Mouse (Mus musculus) leukemia stem cell, adult 10-12 weeks (primary cell): Measurements from ENCODE around the gene Dxo. TPM values are rescaled to one million over a fixed set of nuclear protein-coding genes. Genes with fewer than 3 reads are reported as not detected.

Experiments used
- polyA plus RNA-seq: library from polyadenylated mRNA; stranded (reverse); fragments of >175 nt; gene quantifications from 2 replicates; pipeline ENCODE4 v1.2.3, GENCODE M21; 2012; ENCODE audit warnings: low replicate concordance

The Dxo gene
- 50.7 and 116 TPM in 2 replicates for polyA plus RNA-seq

DNA sequence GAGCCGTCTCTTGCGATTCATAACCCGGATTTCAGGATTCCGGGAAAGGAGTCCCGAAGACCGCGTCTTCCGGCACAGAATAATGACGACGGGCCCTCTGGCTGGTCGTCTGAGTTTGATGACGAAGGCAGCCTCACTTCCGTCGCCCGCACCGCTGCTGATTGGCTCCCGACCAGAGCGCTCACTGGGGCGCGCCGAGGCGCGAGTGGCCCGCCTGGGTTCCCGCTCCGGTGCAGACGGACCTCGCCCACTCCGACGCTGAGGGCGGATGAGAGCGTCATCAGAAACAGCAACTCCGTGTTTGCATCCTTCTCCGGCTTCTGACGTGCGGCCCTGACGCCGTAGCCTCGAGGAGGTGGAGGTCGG is at the start of gene Dxo, which contains the start of gene Stk19:
Dxo (plus strand) TSS at position 164 of the 366 bp plus-strand sequence.
Stk19 (minus strand) TSS at position 90 of the 366 bp plus-strand sequence.

DNA sequence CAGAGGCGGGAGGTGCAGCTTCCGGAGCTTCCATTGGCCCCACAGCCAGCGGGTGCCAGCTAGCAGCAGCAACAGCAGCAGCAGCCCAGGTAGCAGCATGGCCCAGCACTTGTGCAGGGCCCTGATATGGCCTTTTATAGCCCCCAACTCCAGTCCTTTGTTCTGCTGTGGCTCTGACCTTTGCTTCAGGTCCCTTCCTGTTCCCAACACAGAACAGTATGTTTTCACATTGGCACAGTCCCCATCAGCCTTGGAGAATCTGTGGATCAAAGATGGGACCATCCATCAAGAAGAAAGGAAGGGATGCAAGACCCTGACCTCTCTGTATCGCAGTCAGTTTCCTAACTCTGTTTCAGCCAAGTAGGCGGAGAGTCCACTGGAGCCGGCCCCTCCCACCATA is 32.5 kb upstream of the Dxo start, which contains the start of gene Cyp21a1:
Cyp21a1 (minus strand) TSS at position 261 of the 400 bp plus-strand sequence.

DNA sequence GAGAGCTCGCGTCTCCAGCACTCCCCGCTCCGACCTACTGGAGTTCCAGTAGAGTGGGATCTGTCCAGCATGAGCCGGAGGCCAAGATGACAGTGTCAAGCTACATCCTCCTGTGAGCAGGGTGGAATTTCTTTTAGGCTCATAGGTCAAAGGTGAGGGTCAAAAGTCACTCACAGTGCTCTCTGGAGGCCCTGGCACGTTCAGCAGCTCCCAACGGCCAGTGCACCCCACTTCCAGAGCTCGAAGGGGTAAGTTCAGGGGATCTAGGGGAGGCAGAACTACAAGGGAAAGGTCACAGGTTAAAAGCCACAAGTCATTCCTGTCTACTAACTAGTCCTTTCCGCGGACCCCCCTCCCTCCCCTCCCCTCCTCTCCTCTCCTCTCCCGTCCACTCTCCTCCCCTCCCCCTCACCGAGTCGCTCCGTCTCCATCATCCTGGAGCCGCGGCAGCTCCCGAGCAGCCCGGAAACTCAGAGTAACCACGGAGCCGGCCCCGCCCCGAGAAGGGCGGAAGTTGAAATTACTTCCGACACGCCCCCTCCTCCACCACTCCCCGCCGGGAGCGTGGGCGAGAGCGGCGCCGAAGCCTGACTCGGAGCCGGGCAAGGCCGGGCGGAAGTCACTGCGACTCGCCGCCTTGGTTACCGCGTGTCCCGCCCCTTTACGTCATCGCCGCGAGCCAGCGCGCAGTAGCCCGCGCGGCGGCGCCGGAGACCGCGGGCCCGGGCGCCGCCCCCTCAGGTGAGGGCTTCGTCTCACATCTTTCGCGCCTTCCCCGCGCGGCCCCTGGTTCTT is 13.1 kb downstream of the Dxo start, which contains the start of the genes Skiv2l and Nelfe:
Skiv2l (minus strand) TSS at position 489 of the 795 bp plus-strand sequence.
Nelfe (plus strand) TSS at position 670 of the 795 bp plus-strand sequence.

DNA sequence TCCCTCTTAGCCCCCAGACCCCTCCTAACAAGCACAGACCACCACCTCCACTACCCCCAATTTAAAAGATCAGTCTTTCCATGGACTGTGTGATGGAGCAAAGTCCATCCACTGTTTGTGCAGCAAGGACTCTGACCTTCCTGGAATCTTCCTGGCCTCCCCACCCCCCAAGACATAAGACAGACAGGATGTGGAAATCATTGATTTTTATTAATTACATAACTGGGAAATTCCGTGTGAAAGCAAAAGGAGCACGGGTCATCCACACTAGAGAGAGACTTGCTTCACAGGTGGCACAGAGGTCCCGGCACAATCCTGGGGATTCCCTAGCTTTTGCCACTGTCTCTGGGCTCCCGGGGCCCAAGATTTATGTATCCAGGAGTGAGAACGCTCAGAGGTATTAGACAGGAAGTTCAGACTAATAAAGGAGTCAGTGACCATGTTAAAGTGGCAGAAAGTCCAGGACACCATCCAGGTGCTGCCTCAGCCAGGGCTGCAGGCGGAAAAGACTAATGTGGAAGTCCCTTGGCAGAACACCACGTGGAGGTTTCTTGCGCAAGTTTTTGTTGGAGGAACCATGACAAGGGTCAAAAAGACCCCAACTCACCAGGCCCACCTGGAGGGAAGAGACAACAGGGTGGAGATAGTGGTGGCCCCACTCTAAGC is 25.7 kb downstream of the Dxo start, which contains the start of gene Cfb:
Cfb (minus strand) TSS at position 103 of the 666 bp plus-strand sequence.

DNA sequence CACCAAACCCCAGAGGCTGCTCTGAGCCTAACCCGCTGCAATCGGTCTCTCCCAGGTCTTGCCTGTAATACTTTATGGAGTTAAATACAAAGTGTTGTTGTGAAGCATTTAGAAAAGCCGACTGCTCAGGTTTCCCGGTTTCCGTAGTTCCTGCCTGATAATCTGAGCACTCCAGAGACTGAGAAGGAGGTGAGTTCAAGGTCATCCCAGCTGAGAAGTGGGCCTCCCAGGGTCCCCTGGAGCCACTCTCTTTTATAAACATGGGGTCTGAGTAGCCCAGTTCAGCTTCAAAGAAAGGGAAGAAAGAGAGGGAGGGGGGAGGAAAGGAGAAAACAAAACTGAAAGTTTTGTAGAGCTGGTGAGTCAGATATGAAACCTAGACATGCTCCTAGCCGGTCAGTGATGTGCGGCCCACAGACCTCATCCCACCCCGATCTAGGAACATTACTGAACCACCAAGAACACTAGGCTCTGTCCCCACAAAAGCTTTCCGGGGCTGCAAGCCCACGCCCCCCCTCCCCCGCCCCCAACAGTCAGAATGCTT is 42.6 kb downstream of the Dxo start, which contains the start of gene Zbtb12:
Zbtb12 (plus strand) TSS at position 148 of the 544 bp plus-strand sequence.

GRCm38 (mm10) chr17:34881683-34882310 is 45.0 kb downstream of the Dxo start, which contains the start of gene Gm20547:
Gene Gm20547 (minus strand): TSS chr17:34882042.

Other genes with a start within 250 kb of the Dxo start
- 136 and 357 TPM in 2 replicates for gene Gpsm3, start 247.2 kb upstream of the Dxo start, polyA plus RNA-seq
- gene Pbx2, start 245.8 kb upstream of the Dxo start, polyA plus RNA-seq: 77.3 and 112 TPM in 2 replicates
- gene Ager, start 239.2 kb upstream of the Dxo start, polyA plus RNA-seq: 4.2 and 9.4 TPM in 2 replicates
- gene Rnf5, start 233.3 kb upstream of the Dxo start, polyA plus RNA-seq: 35.4 and 54.6 TPM in 2 replicates
- gene Agpat1, start 232.8 kb upstream of the Dxo start, polyA plus RNA-seq: 223 and 308 TPM in 2 replicates
- gene Egfl8, start 221.0 kb upstream of the Dxo start, polyA plus RNA-seq: 0.78 and 1.1 TPM in 2 replicates
- gene Ppt2, start 208.5 kb upstream of the Dxo start, polyA plus RNA-seq: 67.6 and 71.3 TPM in 2 replicates
- gene Prrt1, start 207.5 kb upstream of the Dxo start, polyA plus RNA-seq: 3.2 and 5.7 TPM in 2 replicates
- gene Fkbpl, start 192.3 kb upstream of the Dxo start, polyA plus RNA-seq: 3.9 and 5.3 TPM in 2 replicates
- 269 and 430 TPM in 2 replicates for gene Atf6b, start 189.9 kb upstream of the Dxo start, polyA plus RNA-seq
- 0.32 and 1.9 TPM in 2 replicates for gene Tnxb, start 166.5 kb upstream of the Dxo start, polyA plus RNA-seq
- gene C4b, start 93.1 kb upstream of the Dxo start, polyA plus RNA-seq: 0.87 and 2.9 TPM in 2 replicates
- gene Cyp21a1, start 32.5 kb upstream of the Dxo start, polyA plus RNA-seq: 0.54 TPM in 1 of 2 replicates, not detected in the other
- 62.8 and 63.3 TPM in 2 replicates for gene Stk19, start 74 bp upstream of the Dxo start, polyA plus RNA-seq
- 53.7 and 54.2 TPM in 2 replicates for gene Skiv2l, start 13.2 kb downstream of the Dxo start, polyA plus RNA-seq
- 121 and 205 TPM in 2 replicates for gene Nelfe, start 13.4 kb downstream of the Dxo start, polyA plus RNA-seq
- 0.41 and 1.5 TPM in 2 replicates for gene Cfb, start 25.5 kb downstream of the Dxo start, polyA plus RNA-seq
- 6.4 and 10.1 TPM in 2 replicates for gene Zbtb12, start 42.5 kb downstream of the Dxo start, polyA plus RNA-seq
- gene Gm20547, start 45.0 kb downstream of the Dxo start, polyA plus RNA-seq: 0.10 TPM in 1 of 2 replicates, not detected in the other
- gene C2, start 61.2 kb downstream of the Dxo start, polyA plus RNA-seq: 1.3 and 3.9 TPM in 2 replicates
- 427 and 438 TPM in 2 replicates for gene Ehmt2, start 61.5 kb downstream of the Dxo start, polyA plus RNA-seq
- gene Slc44a4, start 77.4 kb downstream of the Dxo start, polyA plus RNA-seq: not detected in 2 replicates
- gene Neu1, start 94.2 kb downstream of the Dxo start, polyA plus RNA-seq: 22.5 and 43.0 TPM in 2 replicates
- 16.5 and 41.3 TPM in 2 replicates for gene Hspa1b, start 122.2 kb downstream of the Dxo start, polyA plus RNA-seq
- gene Gm20481, start 132.9 kb downstream of the Dxo start, polyA plus RNA-seq: not detected in 2 replicates
- 3.5 and 6.7 TPM in 2 replicates for gene Hspa1a, start 135.1 kb downstream of the Dxo start, polyA plus RNA-seq
- not detected in 2 replicates for gene Hspa1l, start 135.7 kb downstream of the Dxo start, polyA plus RNA-seq
- 146 and 328 TPM in 2 replicates for gene Lsm2, start 144.8 kb downstream of the Dxo start, polyA plus RNA-seq
- gene Vars, start 164.0 kb downstream of the Dxo start, polyA plus RNA-seq: 1,671 and 2,394 TPM in 2 replicates
- gene Vwa7, start 179.6 kb downstream of the Dxo start, polyA plus RNA-seq: 1.2 and 1.8 TPM in 2 replicates
- 8.2 and 32.0 TPM in 2 replicates for gene Sapcd1, start 191.0 kb downstream of the Dxo start, polyA plus RNA-seq
- 33.3 and 82.0 TPM in 2 replicates for gene Msh5, start 209.7 kb downstream of the Dxo start, polyA plus RNA-seq
- 197 and 295 TPM in 2 replicates for gene Clic1, start 212.9 kb downstream of the Dxo start, polyA plus RNA-seq
- gene Ddah2, start 222.0 kb downstream of the Dxo start, polyA plus RNA-seq: 22.4 and 54.0 TPM in 2 replicates
- gene Ly6g6c, start 228.4 kb downstream of the Dxo start, polyA plus RNA-seq: 0.34 TPM in 1 of 2 replicates, not detected in the other
- gene Mpig6b, start 229.2 kb downstream of the Dxo start, polyA plus RNA-seq: 0.27 and 0.54 TPM in 2 replicates
- gene Ly6g6e, start 239.9 kb downstream of the Dxo start, polyA plus RNA-seq: not detected in 2 replicates
- gene Ly6g6d, start 241.0 kb downstream of the Dxo start, polyA plus RNA-seq: not detected in 2 replicates
- 0.31 TPM in 1 of 2 replicates, not detected in the other for gene Ly6g6f, start 248.6 kb downstream of the Dxo start, polyA plus RNA-seq